Mouse (Mus musculus): ENCODE data around the gene Sgms2.

GRCm38 (mm10) chr3:131336629-131337028, 154.6 kb downstream of the Sgms2 start:
- TF ChIP-seq FLI1 (IDR thresholded peaks at IDR 0.05; ENCODE audit: low read length) (no peak), GATA1 (IDR thresholded peaks at IDR 0.05; ENCODE audit: borderline replicate concordance, low read length) (no peak)
